Mouse (Mus musculus): ENCODE measurements around the gene Ptdss2. TPM values are rescaled to one million over a fixed set of nuclear protein-coding genes. Genes with fewer than 3 reads are reported as not detected.
A peak's percentile ranks its signal among the peaks of the same experiment; 100 is the strongest.

Gene Ptdss2
- polyA plus RNA-seq, 1 experiment from 2014 or later = 56.1 TPM

DNA sequence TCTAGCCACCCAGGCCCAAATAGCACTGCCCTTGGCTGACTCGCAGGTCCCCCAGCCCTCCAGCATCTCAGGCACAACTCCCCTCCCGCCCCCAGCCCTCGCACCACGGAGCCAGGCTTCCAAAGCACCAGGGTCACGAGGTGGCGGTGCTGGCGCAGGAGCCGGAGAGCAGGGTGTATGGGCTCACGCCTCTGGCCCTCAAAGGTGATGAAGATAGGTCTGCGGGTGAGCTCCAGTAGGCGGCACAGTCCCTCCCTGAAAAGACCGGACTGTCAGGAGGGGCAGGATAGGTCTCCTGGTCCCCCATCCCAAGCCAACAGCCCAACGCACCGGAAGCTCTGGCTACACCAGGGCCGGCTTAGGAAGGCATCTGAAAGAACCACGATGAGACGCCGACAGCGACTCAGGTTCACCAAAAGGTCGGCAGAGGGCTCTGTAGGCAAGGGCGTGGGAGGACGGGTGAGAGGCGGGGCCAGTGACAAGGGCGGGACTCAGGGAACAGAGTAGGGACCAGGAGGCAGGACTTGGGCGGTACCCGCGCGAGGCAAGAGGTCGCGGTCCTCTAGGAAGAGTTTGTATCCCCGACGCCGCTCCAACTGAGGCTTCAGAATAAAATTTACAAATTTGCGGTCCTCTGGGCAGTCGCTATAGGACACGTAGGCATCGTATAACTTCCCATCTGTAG lies 30.0 kb upstream of the Ptdss2 start:
- Histone ChIP-seq H3K36me3 (ENCODE audit: control insufficient read depth, insufficient read depth) (no peaks in the 10 kb centered on the region), H3K9me3 (replicated peaks; ENCODE audit: control insufficient read depth, low read length) (no peaks in the 10 kb centered on the region), H3K4me3 (ENCODE audit: low read length) (peak overlapping the region; percentile 37), H3K4me2 (ENCODE audit: low read depth, low read length) (peak overlapping the region; percentile 65), H3K4me1 (ENCODE audit: control insufficient read depth, insufficient read depth, low read length) (peaks cover 11% of the 10 kb centered on the region), H3K27me3 (ENCODE audit: control insufficient read depth, insufficient read depth, low read length) (peaks cover 34% of the 10 kb centered on the region), H3K27ac (ENCODE audit: low read length) (no peak overlapping the region), H3K9ac (ENCODE audit: low read length) (peak overlapping the region; percentile 40)
- WGBS = 7% methylated on average over 37 of the region's 37 CpGs
- ATAC-seq (replicated peaks; ENCODE audit: extremely low read depth, insufficient read depth, low FRiP score) = peak; percentile 78

- Histone ChIP-seq H3K9ac (ENCODE audit: low read length) (no peak overlapping the region), H3K9me3 (replicated peaks; ENCODE audit: control insufficient read depth, low read length) (no peaks in the 10 kb centered on the region), H3K4me3 (ENCODE audit: low read length) (no peak overlapping the region), H3K4me2 (ENCODE audit: low read depth, low read length) (no peak overlapping the region), H3K36me3 (ENCODE audit: control insufficient read depth, insufficient read depth) (no peaks in the 10 kb centered on the region), H3K4me1 (ENCODE audit: control insufficient read depth, insufficient read depth, low read length) (peaks cover 8% of the 10 kb centered on the region), H3K27ac (ENCODE audit: low read length) (no peak overlapping the region), H3K27me3 (ENCODE audit: control insufficient read depth, insufficient read depth, low read length) (peaks cover 17% of the 10 kb centered on the region)
- no peak for ATAC-seq (replicated peaks; ENCODE audit: extremely low read depth, insufficient read depth, low FRiP score)
- WGBS = 80% methylated on average over 6 of the region's 6 CpGs
Observed at GRCm38 (mm10) chr7:141093950-141094349, 28.2 kb upstream of the Ptdss2 start.

- no peak for ATAC-seq (replicated peaks; ENCODE audit: extremely low read depth, insufficient read depth, low FRiP score)
- no peak overlapping the region for H3K9ac ChIP-seq (ENCODE audit: low read length)
- H3K27me3 ChIP-seq (ENCODE audit: control insufficient read depth, insufficient read depth, low read length) = peaks cover 10% of the 10 kb centered on the region
Observed at GRCm38 (mm10) chr7:141094487-141095205, 27.5 kb upstream of the Ptdss2 start.

GRCm38 (mm10) chr7:141096021-141096420 lies 26.2 kb upstream of the Ptdss2 start:
- H3K4me3 ChIP-seq (ENCODE audit: low read length) = peak overlapping the region; percentile 9
- ATAC-seq (replicated peaks; ENCODE audit: extremely low read depth, insufficient read depth, low FRiP score) = no peak
- H3K27ac ChIP-seq (ENCODE audit: low read length) = peak overlapping the region; percentile 52; the same call in 1 of the 2 replicates
- peaks cover 16% of the 10 kb centered on the region for H3K4me1 ChIP-seq (ENCODE audit: control insufficient read depth, insufficient read depth, low read length)
- H3K36me3 ChIP-seq (ENCODE audit: control insufficient read depth, insufficient read depth) = no peaks in the 10 kb centered on the region
- no peaks in the 10 kb centered on the region for H3K9me3 ChIP-seq (replicated peaks; ENCODE audit: control insufficient read depth, low read length)
- WGBS = 74% methylated on average over 6 of the region's 6 CpGs
- peaks cover 5% of the 10 kb centered on the region for H3K27me3 ChIP-seq (ENCODE audit: control insufficient read depth, insufficient read depth, low read length)
- H3K9ac ChIP-seq (ENCODE audit: low read length) = peak overlapping the region; percentile 22; the same call in 1 of the 2 replicates
- H3K4me2 ChIP-seq (ENCODE audit: low read depth, low read length) = peak overlapping the region; percentile 52

More at GRCm38 (mm10) chr7:141094487-141095205, 27.5 kb upstream of the Ptdss2 start:
- H3K4me1 ChIP-seq (ENCODE audit: control insufficient read depth, insufficient read depth, low read length) = peaks cover 12% of the 10 kb centered on the region
- H3K27ac ChIP-seq (ENCODE audit: low read length) = no peak overlapping the region
- H3K4me3 ChIP-seq (ENCODE audit: low read length) = no peak overlapping the region
- no peaks in the 10 kb centered on the region for H3K36me3 ChIP-seq (ENCODE audit: control insufficient read depth, insufficient read depth)
- H3K9me3 ChIP-seq (replicated peaks; ENCODE audit: control insufficient read depth, low read length) = no peaks in the 10 kb centered on the region
- no peak overlapping the region for H3K4me2 ChIP-seq (ENCODE audit: low read depth, low read length)
- 56% methylated on average over 15 of the region's 15 CpGs for WGBS

- peak; percentile 73 for ATAC-seq (replicated peaks; ENCODE audit: extremely low read depth, insufficient read depth, low FRiP score)
- H3K9ac ChIP-seq (ENCODE audit: low read length) = no peak overlapping the region
- H3K27ac ChIP-seq (ENCODE audit: low read length) = peak overlapping the region; percentile 52; the same call in 1 of the 2 replicates
- H3K27me3 ChIP-seq (ENCODE audit: control insufficient read depth, insufficient read depth, low read length) = peaks cover 8% of the 10 kb centered on the region
- H3K4me2 ChIP-seq (ENCODE audit: low read depth, low read length) = peak overlapping the region; percentile 52
- peaks cover 16% of the 10 kb centered on the region for H3K4me1 ChIP-seq (ENCODE audit: control insufficient read depth, insufficient read depth, low read length)
- H3K36me3 ChIP-seq (ENCODE audit: control insufficient read depth, insufficient read depth) = no peaks in the 10 kb centered on the region
- no peaks in the 10 kb centered on the region for H3K9me3 ChIP-seq (replicated peaks; ENCODE audit: control insufficient read depth, low read length)
- peak overlapping the region; percentile 9 for H3K4me3 ChIP-seq (ENCODE audit: low read length)
- 18% methylated on average over 6 of the region's 6 CpGs for WGBS
Observed at GRCm38 (mm10) chr7:141096649-141097056, 25.5 kb upstream of the Ptdss2 start.

DNA sequence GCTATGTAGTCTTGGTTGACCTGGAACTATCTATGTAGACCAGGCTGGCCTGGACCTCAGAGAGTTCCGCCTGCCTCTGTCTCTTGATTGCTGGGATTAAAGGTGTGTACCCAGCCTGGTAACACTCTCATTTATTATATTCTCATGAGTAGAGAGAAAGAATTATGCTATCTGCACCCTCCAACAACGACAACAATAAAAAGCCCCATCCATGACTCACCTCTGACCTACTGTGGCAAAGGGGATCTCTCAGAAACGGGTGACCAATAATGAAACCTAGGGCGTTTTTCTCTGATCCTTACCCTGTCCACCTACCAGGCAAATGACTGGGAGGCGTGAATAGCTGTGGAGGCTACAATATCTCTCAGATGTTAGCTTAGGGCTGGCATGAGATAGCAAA lies 25.0 kb upstream of the Ptdss2 start:
- Histone ChIP-seq H3K4me2 (ENCODE audit: low read depth, low read length) (no peak overlapping the region), H3K4me1 (ENCODE audit: control insufficient read depth, insufficient read depth, low read length) (peaks cover 13% of the 10 kb centered on the region), H3K36me3 (ENCODE audit: control insufficient read depth, insufficient read depth) (no peaks in the 10 kb centered on the region), H3K27ac (ENCODE audit: low read length) (0 out of 2 replicates have a peak overlapping the region, but pooled peaks have one; percentile 16), H3K27me3 (ENCODE audit: control insufficient read depth, insufficient read depth, low read length) (peaks cover 7% of the 10 kb centered on the region), H3K4me3 (ENCODE audit: low read length) (no peak overlapping the region), H3K9ac (ENCODE audit: low read length) (no peak overlapping the region), H3K9me3 (replicated peaks; ENCODE audit: control insufficient read depth, low read length) (no peaks in the 10 kb centered on the region)
- no peak for ATAC-seq (replicated peaks; ENCODE audit: extremely low read depth, insufficient read depth, low FRiP score)
- 78% methylated on average over 5 of the region's 5 CpGs for WGBS

DNA sequence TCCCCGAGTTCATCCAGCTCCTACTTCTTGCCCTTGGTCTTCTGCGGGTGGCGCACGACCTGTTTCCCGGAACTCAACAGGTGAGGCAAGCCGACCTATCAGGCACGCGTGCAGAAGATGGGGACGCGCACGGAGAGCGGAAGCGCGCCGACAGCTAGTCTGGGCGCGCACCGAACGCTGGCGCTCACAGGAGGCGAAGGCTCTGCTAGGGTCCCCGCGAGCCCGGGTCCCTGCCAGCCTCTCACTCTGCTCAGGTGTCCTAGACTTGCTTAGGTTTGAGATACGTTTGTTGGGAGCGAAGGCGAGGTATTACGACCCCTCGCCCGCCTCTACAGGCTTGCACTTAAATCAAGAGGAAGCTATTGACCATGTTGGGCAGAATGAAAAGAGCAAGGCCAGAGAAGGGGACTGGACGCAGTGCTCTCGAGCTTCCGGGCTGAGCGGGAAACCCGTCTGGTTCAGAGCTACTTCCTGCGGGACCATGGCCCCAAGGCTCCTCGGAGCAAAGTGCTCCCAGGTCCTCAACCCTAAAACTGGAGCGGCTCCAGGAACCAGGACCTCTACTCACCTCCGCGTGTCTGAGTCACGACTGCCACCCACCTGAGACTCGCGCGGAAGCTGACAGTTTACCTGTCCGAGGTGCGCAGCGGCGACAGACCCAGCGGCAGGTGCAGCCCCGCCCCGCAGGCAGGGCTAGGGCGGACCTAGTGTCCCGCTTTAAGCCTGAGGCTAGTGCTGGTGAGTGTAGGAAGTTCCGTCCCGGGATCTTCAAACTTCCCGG lies 22.1 kb upstream of the Ptdss2 start, which contains the start of gene Sigirr:
Gene Sigirr (minus strand): TSS at position 662 of the 781 bp plus-strand sequence.
- H3K27me3 ChIP-seq (ENCODE audit: control insufficient read depth, insufficient read depth, low read length) = peaks cover 7% of the 10 kb centered on the region
- WGBS = 1% methylated on average over 56 of the region's 56 CpGs
- peak within 1 kb of the TSS; percentile 77 for H3K4me2 ChIP-seq (ENCODE audit: low read depth, low read length)
- H3K4me3 ChIP-seq (ENCODE audit: low read length) = peak within 1 kb of the TSS; percentile 56
- ATAC-seq (replicated peaks; ENCODE audit: extremely low read depth, insufficient read depth, low FRiP score) = 0 out of 2 replicates have a peak, but pooled peaks have one; percentile 5
- H3K9ac ChIP-seq (ENCODE audit: low read length) = peak within 1 kb of the TSS; percentile 61
- H3K4me1 ChIP-seq (ENCODE audit: control insufficient read depth, insufficient read depth, low read length) = peaks cover 7% of the 10 kb centered on the region
- H3K27ac ChIP-seq (ENCODE audit: low read length) = no peak within 1 kb of the TSS
- no peaks in the 10 kb centered on the region for H3K9me3 ChIP-seq (replicated peaks; ENCODE audit: control insufficient read depth, low read length)
- H3K36me3 ChIP-seq (ENCODE audit: control insufficient read depth, insufficient read depth) = no peaks in the 10 kb centered on the region

DNA sequence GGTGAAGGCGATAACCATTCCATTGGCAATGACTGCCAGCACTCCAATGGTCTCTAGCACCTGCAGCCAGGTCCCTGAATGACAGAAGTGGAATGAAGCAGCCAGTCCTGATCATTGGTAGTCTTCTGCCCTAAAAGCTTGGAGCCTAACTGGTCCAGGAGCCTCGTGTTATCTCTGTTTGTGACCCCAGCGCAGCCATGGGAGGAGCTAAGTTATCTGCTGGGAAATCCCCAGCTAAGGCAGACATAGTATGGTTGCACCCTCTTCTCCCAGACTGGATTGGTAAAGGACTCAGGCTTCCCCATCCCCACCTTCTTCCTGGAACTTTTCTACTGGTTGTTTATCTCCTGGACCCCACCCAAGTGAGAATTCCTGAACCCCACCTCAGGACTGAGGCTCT lies 19.0 kb upstream of the Ptdss2 start:
- H3K36me3 ChIP-seq (ENCODE audit: control insufficient read depth, insufficient read depth) = no peaks in the 10 kb centered on the region
- 45% methylated on average over 3 of the region's 3 CpGs for WGBS
- peaks cover 7% of the 10 kb centered on the region for H3K27me3 ChIP-seq (ENCODE audit: control insufficient read depth, insufficient read depth, low read length)
- no peak overlapping the region for H3K4me2 ChIP-seq (ENCODE audit: low read depth, low read length)
- no peak overlapping the region for H3K27ac ChIP-seq (ENCODE audit: low read length)
- no peak for ATAC-seq (replicated peaks; ENCODE audit: extremely low read depth, insufficient read depth, low FRiP score)
- no peak overlapping the region for H3K4me3 ChIP-seq (ENCODE audit: low read length)
- H3K9ac ChIP-seq (ENCODE audit: low read length) = no peak overlapping the region
- no peaks in the 10 kb centered on the region for H3K9me3 ChIP-seq (replicated peaks; ENCODE audit: control insufficient read depth, low read length)
- H3K4me1 ChIP-seq (ENCODE audit: control insufficient read depth, insufficient read depth, low read length) = peaks cover 7% of the 10 kb centered on the region

All from heart, embryonic 16.5 days (tissue).